Mouse (Mus musculus) activated CD4-positive, CD25-positive, alpha-beta regulatory T cell, adult 4 months (primary cell): Measurements from ENCODE around the gene Midn. TPM values are rescaled to one million over a fixed set of nuclear protein-coding genes. Genes with fewer than 3 reads are reported as not detected.
A peak's percentile ranks its signal among the peaks of the same experiment; 100 is the strongest.

Source experiments
- ATAC-seq: one replicate; pipeline ENCODE4 v1.8.0; 2017
- polyA plus RNA-seq, 2 experiments: library from polyadenylated mRNA; unstranded; fragments of 100-300 nt; shearing (Covaris generic); gene quantifications; one replicate each; pipeline ENCODE4 v1.2.1; 2017

The Midn gene
- polyA plus RNA-seq, 2 experiments from 2014 or later: 7.3 to 9.2 TPM

GRCm38 (mm10) chr10:80196778-80197581 lies 48.9 kb downstream of the Midn start:
- no peak for ATAC-seq

GRCm38 (mm10) chr10:80199440-80200008 lies 51.5 kb downstream of the Midn start:
- ATAC-seq: peak; percentile 75

- ATAC-seq: no peak
Observed at GRCm38 (mm10) chr10:80200485-80200884, 52.4 kb downstream of the Midn start.

DNA sequence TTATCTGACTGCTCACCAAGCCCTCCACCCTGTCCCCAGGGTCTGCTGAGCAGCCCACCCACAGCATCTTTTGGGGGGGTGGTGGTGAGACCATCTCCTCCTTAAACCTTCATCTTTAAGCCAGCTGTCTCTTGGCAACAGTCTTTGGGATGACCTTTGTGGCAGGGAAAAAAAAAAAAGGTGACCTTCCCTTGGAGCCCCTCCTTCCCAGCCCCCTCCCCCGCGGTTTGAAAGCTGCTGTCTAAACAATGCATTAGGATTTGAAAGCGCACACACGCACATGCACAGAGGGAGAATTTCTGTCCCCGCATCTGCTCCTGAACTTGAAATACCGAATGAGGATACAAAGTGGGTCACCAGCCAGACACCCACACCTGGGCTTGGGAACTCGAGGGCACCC lies 56.0 kb downstream of the Midn start:
- ATAC-seq: no peak

DNA sequence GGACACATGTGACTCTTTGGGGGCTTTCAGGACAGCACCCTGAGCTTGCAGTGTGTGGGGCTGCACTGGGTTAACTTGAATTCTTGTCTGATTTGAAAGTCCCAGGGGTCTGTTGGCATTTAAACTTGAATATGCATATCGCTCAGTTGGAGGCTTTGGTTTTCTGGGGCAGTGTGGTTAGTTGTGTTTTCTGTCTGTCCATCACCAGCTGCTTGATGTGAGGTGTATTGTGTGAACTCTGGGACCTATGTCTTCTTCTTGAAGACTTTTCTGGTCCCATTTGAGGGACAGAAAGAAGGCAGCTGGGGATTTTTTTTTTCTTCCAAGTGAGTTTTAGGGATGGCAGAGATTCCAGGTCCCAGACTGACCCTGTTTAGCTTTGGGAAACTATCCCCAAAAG lies 59.1 kb downstream of the Midn start:
- ATAC-seq: no peak

DNA sequence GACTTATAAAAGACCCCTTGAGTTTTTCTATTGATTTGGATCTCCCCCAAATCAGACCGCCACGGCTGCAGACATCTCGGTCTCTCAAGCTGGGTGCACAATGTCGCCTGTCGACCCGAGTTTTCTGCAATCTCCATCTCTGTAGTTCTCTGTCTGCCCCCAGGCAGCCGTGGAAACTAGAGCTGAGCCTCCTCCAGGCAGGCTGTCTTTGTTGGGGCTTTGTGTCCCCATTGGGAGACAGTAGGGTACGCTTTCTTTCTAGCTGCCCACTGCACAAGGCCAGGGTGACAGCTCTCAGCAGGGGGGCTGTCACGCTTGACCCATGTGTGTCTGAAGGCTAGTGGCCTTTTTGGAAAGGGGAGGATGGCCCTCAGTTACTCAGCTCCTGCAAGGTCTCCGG lies 59.6 kb downstream of the Midn start:
- no peak for ATAC-seq

Other genes starting within 250 kb of the Midn start
- 10 to 100 TPM in 1 of 2 experiments, 1 to 10 TPM in 1; 6.7 to 10.5 TPM for gene Med16, start 239.3 kb upstream of the Midn start, polyA plus RNA-seq
- gene Gm26602, start 237.4 kb upstream of the Midn start, polyA plus RNA-seq: not detected
- gene Kiss1r, start 231.3 kb upstream of the Midn start, polyA plus RNA-seq: under 1 TPM in 1 of 2 experiments, not detected in 1; 0.22 TPM
- gene R3hdm4, start 227.1 kb upstream of the Midn start, polyA plus RNA-seq: 100 to 1,000 TPM in 1 of 2 experiments, 10 to 100 TPM in 1; 92.3 to 122 TPM
- 1 to 10 TPM; 2.1 to 2.5 TPM for gene Arid3a, start 221.2 kb upstream of the Midn start, polyA plus RNA-seq
- gene Wdr18, start 188.1 kb upstream of the Midn start, polyA plus RNA-seq: 10 to 100 TPM; 63.9 to 70.0 TPM
- not detected for gene Grin3b, start 177.6 kb upstream of the Midn start, polyA plus RNA-seq
- 1 to 10 TPM; 1.9 to 3.8 TPM for gene Tmem259, start 163.9 kb upstream of the Midn start, polyA plus RNA-seq
- gene Cnn2, start 159.7 kb upstream of the Midn start, polyA plus RNA-seq: 100 to 1,000 TPM; 828 to 877 TPM
- gene Abca7, start 151.8 kb upstream of the Midn start, polyA plus RNA-seq: 10 to 100 TPM; 13.2 to 17.0 TPM
- gene Arhgap45, start 131.6 kb upstream of the Midn start, polyA plus RNA-seq: 100 to 1,000 TPM; 196 to 326 TPM
- gene Polr2e, start 108.5 kb upstream of the Midn start, polyA plus RNA-seq: 100 to 1,000 TPM; 174 to 175 TPM
- 100 to 1,000 TPM; 346 to 370 TPM for gene Gpx4, start 101.1 kb upstream of the Midn start, polyA plus RNA-seq
- gene Sbno2, start 42.7 kb upstream of the Midn start, polyA plus RNA-seq: 10 to 100 TPM; 26.8 to 32.5 TPM
- 10 to 100 TPM; 22.1 to 25.4 TPM for gene Stk11, start 32.5 kb upstream of the Midn start, polyA plus RNA-seq
- 100 to 1,000 TPM; 338 to 428 TPM for gene Atp5d, start 9.6 kb upstream of the Midn start, polyA plus RNA-seq
- gene Cbarp, start 7.4 kb upstream of the Midn start, polyA plus RNA-seq: under 1 TPM; 0.74 to 0.96 TPM
- gene Cirbp, start 17.7 kb downstream of the Midn start, polyA plus RNA-seq: 100 to 1,000 TPM; 132 to 177 TPM
- 10 to 100 TPM; 18.0 to 22.7 TPM for gene 1600002K03Rik, start 24.7 kb downstream of the Midn start, polyA plus RNA-seq
- gene Efna2, start 31.2 kb downstream of the Midn start, polyA plus RNA-seq: not detected
- gene Mum1, start 78.2 kb downstream of the Midn start, polyA plus RNA-seq: 10 to 100 TPM; 59.5 to 75.7 TPM
- gene Ndufs7, start 100.8 kb downstream of the Midn start, polyA plus RNA-seq: 100 to 1,000 TPM; 205 to 250 TPM
- gene Gamt, start 112.7 kb downstream of the Midn start, polyA plus RNA-seq: under 1 TPM in 1 of 2 experiments, not detected in 1; 0.34 TPM
- gene Dazap1, start 113.2 kb downstream of the Midn start, polyA plus RNA-seq: 10 to 100 TPM; 15.4 to 19.6 TPM
- gene Rps15, start 144.2 kb downstream of the Midn start, polyA plus RNA-seq: 1,000 to 10,000 TPM; 1,256 to 1,612 TPM
- under 1 TPM in 1 of 2 experiments, not detected in 1; 0.82 TPM for gene Apc2, start 147.7 kb downstream of the Midn start, polyA plus RNA-seq
- 10 to 100 TPM; 44.0 to 54.5 TPM for gene 2310011J03Rik, start 172.3 kb downstream of the Midn start, polyA plus RNA-seq
- 10 to 100 TPM in 1 of 2 experiments, 1 to 10 TPM in 1; 6.7 to 11.9 TPM for gene Pcsk4, start 181.2 kb downstream of the Midn start, polyA plus RNA-seq
- not detected for gene Reep6, start 181.7 kb downstream of the Midn start, polyA plus RNA-seq
- not detected for gene Adamtsl5, start 200.1 kb downstream of the Midn start, polyA plus RNA-seq
- not detected for gene Plk5, start 208.2 kb downstream of the Midn start, polyA plus RNA-seq
- 1 to 10 TPM in 1 of 2 experiments, under 1 TPM in 1; 0.62 to 1.2 TPM for gene Mex3d, start 239.4 kb downstream of the Midn start, polyA plus RNA-seq